Mouse (Mus musculus) kidney, postnatal 36 days (tissue): ENCODE data around the gene Fdxacb1.

Source experiments
- DNase-seq, 2 experiments: peaks; one replicate each; pipeline ENCODE4 v3.0.0; 2021 to 2022; ENCODE audit warnings: mixed read lengths in 2 of 2

Fdxacb1 gene

DNA sequence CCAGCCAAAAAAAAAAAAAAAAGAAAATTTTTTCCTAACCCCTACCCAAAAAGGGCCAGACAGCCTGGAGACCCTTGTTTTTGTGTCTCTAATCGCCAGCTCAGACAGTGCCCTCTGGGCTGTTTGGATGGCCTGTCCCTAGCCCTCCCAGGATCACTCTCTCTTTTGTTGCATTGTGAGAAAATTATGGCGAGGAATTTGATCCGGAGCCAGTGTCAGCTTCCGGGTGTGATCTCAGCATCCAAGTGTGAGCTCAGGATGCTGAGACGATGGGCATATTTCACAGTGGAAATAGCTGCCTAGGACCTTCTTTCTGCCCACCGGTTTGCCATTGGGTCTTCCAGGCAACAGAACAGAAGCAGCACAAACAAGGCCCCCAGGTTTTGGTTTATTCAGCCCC is 17.3 kb upstream of the Fdxacb1 start:
- DNase-seq = no peak

DNA sequence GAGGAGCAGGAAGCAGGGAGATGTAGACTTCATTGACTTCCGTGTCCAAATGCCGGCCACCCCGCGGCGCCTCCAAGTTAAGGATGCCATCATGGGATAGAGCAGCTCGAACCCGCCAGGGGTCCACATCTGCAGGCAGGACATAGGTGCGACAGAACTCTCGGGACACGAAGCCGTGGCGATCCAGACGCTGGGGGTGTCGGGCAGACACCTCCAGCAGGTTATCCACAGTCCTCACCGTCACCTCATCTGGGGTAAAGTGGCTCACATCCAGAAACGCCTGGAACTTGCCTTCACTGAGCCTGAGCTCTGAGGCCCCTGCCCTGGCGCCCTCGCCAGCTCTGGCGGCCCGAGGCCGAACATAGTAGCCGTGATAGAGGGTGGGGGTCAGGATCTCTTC is 16.7 kb upstream of the Fdxacb1 start, which contains the start of gene Cryab:
Cryab (plus strand) TSS at position 3 of the 400 bp plus-strand sequence.
- no peak for DNase-seq

DNA sequence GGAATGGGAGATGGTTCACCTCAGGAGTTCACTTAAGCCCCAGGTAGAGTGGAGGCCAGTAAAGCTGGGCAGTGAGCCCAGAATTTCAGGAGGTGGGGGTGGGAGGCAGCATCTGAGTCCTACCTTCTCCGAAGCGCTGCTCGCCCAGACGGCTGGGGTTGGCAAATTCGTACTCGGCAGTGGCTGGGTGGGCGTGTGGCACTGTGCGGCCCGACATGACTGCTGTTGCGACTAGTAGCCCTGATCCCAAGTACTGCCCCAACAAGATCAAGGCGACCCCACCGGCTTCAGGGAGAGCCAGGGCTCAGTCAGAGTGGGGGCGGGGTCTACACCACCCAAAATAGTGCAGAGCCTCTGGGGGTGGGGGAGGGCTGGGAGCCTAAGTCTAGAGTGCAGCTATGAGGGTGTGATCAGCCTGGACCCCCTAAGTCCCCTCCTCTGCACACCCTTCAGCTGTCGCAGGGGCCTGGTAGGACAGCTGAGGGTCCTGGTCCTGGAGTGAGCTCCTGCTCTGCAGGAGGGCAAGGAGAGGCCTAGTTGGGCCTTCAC is 15.9 kb upstream of the Fdxacb1 start, which contains the start of gene Hspb2:
Hspb2 (minus strand) TSS at position 301 of the 549 bp plus-strand sequence.
- peak in 1 of 2 experiments; percentile 53 for DNase-seq

DNA sequence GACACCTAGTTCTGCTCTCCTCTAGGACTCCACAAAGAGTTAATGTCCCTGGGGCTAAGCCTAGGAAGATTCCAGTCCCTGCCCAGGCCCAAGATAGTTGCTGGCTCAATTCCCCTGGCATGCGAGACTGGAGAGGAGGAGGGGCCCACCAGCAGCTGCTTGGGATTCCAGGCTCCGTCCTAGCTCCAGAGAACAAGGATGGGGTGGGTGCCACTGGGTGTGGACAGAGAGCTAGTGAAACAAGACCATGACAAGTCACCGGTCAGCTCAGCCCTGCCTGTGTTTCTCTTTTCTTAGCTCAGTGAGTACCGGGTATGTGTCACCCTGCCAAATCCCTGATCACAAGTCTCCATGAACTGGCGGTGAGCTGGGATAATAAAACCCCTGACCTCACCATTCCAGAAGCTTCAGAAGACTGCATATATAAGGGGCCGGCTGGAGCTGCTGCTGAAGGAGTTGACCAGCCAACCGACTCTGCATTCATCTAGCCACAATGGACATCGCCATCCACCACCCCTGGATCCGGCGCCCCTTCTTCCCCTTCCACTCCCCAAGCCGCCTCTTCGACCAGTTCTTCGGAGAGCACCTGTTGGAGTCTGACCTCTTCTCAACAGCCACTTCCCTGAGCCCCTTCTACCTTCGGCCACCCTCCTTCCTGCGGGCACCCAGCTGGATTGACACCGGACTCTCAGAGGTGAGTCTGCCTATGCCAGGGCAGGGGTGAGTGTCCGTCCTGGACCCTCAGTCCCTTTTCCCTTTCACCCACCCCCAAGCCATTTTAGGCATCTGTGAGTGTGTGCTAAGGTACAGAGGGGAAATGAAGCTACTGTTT is 15.0 kb upstream of the Fdxacb1 start:
- DNase-seq = peak; percentile 79 to 86

DNA sequence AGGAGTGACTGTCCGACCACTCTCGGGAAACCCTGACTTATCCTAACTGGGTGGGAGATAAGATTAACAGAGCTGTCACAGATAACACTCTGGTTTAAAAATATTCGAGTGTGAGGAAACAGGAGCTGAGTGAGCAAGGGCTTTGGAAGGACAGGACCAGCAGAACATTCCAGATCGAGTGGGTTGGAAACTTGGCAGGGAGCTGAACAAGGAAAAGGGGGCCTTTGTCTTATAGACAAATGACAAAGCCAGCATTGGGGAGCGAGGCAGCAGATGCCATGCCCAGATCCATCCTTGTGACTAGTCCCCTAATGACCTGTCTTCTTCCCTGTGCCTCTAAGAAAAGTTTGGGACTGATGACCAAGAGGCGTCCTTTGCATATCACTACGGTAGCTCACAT is 14.1 kb upstream of the Fdxacb1 start:
- DNase-seq = no peak

DNA sequence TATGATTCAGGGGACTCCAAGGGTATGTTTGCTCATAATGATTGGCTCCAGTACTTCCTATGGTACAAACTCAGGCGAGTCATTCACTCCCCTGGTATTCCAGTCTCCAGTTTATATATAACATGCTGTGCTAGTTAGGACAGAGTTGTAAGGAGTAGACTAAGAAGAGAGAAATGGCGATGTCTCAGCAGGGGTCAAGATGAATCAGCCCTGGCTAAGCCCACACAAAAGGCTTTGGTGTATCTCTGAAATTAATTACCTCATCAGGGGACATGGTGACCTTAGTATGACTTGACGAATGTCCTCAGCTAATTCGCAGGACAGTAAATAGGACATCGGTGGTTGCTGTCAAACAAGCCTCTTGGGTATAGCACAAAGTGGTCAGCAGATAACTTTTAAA is 11.3 kb upstream of the Fdxacb1 start:
- no peak for DNase-seq

DNA sequence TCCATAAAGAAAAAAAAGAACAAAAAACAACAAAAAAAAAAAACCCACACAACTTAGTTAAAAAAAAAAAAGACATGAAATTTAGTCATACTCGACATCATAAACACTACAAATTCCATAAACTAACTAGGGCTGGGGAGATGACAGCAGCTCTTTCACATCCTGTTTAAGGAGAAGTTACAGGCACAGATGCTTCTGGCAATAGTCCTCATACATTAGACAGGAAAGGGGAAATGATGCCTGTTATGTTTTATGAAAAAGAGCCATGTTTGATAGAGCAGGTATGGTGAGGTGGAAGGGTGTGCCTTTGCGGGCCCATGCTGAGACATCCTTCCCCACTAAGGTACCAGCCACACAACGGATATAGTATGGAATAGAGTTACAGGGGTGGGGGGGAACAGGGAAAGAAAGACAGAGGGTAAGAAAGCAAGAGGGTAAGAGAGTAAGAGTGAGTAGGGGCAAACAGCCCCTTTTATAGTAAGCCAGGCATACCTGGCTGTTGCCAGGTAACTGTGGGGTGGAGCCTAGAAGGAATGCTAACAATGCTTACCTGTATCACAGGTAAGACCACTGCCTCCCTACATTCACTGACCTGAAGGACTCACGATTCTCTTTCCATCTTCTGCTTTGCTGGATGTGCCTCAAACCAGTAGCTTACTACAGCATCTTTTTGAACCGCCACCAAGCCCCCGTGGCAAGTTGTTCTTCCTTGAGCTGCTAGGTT is 6.4 kb upstream of the Fdxacb1 start:
- no peak for DNase-seq

DNA sequence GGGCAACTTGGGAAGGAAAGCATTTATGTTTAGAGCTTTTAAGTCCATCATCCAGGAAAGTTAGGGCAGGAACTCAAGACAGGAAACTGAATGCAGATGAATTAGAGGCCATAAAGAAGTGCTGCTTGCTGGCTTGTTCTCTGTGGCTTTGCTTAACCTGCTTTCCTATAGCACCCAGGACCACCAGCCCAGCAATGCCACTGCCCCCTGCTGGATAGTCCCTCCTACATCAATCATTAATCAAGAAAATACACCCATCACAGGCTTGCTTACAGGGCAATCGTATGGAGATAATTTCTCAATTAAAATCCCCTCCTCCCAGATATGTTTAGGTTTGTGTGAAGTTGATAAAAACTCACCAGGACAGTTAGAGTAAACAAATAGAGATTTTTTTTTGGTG is 4.7 kb upstream of the Fdxacb1 start:
- DNase-seq = peak; percentile 22 to 52

DNA sequence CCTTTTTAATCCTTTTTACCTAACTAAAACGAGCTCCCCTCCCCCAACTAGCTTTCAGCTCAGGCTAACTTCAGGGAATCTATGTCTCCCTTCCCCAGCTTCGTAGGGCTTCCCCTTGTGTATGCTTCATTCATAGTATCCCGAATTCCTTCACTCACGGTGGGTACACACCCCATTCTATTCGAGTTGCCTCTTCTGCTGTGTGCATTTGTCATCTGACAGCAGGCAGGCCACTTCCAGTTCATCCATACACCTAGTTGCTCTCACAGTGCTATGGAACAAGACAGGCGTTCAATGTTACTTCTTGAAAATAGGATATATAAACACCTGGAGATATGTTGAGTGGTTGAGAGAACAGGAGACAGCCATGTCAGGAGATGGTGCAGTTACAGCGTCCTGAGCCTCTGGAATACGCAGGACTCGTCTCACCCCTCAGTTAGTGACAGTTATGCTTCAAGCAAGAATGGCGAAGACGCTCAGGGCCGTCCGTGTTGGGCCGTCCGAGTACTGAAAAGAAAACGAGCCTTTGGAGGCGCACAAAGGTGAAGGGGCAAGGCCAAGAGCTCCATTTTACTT is 417 bp upstream of the Fdxacb1 start:
- no peak for DNase-seq

DNA sequence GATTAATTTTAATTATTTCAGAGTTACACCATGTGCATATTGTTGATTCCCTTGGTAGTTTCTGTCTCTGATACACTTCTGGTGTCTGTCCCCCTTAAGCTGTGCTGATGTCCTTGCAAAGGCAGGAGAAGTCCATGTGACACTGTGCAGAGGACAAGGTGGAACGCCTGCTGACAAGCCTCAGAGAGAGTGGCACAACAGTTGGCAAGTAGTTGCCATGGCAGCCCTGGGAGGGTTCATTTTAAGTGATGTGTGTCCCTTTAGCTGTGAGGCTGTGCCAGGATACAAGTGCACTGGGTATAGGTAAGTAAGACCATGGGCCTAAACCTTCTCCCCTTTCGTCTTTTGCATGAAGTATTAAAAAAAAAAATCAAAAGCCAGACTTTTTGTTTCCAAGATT is 2.0 kb downstream of the Fdxacb1 start:
- DNase-seq = no peak

DNA sequence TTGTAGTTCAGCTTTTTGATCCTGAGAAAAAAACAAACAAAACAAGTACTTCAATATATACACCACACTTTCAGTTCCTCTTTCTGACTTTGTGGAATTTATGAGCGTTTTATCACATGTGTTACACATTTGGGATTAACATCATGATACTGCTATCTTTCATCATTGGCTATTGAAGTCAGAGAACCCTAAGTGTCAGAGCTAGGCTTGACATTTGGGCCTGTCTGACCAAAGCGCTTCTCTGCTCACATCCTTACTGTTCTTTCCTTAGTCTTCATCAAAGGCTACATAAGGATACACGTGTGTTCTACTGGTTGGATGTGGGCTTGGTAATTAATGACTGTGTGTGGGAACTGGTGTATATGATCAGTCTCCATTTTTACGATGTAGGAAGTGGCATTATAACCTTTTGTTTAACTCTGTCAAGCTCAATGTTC is 6.0 kb downstream of the Fdxacb1 start:
- DNase-seq = no peak

DNA sequence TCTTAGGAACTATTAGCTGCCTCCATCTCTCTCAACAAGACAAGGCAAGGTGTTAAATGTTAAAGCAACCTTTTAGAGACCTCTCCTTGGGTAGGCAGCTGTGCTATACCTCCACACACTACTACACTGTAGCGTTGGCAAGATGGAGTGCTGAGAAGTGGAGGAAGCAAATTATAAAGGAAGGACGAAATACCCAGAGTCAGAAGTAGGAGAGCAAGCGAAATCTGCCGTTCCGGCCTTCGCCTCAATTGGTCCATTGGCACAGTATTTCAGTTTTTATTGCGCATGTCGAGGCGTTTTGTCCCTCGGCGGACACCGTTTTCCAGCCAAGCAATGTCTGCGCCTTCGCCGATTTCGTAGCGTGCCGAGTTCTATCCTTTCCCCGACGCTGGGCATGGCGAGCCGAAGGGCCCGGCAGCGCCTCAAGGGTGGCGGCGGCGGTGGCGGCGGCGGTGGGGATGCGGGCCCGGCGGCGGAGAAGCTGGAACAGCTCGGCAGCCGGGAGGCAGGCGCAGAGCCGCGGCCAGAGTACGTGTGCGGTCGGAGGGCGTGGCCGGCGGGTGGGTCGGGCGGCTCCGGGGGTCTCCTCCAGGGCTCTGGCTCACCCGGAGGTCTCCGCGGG is 7.1 kb downstream of the Fdxacb1 start, which contains the start of the genes Alg9 and 1110032A03Rik:
Alg9 (plus strand) TSS at position 29 of the 622 bp plus-strand sequence.
1110032A03Rik (minus strand) TSS at position 530 of the 622 bp plus-strand sequence.
- DNase-seq = peak; percentile 87 to 95

DNA sequence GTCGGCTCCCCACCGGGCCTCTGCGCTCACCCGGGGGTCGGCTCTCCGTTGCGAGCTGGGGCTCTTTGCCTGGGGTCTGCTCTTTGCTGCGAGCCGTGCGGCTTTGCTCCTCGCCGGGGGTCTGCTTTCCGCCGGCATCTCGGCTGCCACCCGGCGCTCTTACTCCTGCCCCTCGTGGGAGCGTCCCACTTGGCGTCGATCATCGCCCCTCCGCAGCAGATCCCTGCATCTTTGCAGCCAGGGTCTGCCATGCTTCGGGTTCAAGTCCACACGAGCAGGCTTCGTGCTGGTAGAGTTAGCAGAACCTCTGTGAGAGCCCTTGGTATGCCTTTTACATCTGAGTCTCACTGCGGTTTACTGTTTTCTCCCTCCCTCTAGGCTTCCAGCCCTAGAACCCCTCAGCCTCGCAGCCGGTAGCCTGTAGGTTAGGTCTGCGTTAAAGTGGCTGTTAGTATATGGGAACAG is 7.7 kb downstream of the Fdxacb1 start:
- peak in 1 of 2 experiments; percentile 23 for DNase-seq

DNA sequence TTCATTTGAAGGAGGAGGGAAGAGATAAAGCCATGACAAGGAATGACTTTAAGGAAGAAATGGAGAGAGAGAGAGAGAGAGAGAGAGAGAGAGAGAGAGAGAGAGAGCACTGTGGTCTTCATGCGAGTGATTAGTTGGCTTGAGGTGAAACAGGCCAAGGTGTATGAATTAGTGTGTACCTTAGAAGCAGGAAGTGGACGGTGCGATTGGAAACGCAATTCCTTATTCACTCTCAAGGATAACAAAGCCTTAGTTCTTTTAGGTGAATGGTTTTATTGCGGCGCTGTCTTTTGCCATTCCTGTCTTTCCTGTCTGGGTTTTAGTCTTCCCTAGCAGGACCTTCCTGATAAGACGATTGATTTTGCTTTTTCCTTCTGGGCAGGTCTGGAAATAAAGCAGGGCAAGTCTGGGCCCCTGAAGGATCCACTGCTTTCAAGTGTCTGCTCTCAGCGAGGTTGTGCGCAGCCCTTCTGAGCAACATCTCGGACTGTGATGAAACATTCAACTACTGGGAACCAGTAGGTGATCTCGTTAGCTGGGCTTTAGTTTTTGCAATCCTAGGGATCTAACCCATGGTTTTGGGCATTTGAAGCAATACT is 8.2 kb downstream of the Fdxacb1 start:
- DNase-seq = no peak

DNA sequence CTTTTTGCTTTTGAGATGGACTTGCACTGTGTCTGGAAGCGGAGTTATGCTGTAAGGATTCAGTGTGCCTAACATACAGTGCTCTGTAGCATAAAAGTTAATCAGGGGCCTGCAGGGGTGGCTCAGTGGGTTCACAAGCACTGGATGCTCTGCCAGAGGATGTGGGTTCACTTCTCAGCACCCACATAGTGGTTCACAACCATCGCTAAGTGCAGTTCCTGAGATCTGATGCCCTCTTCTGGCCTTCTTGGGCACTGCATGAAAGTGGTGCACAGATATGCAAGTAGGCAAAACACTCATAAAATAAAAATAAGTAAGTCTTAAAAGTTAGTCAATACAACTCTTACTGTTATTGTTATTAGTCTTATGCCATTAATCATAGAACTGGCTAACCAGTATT is 14.1 kb downstream of the Fdxacb1 start:
- DNase-seq = peak in 1 of 2 experiments; percentile 73

DNA sequence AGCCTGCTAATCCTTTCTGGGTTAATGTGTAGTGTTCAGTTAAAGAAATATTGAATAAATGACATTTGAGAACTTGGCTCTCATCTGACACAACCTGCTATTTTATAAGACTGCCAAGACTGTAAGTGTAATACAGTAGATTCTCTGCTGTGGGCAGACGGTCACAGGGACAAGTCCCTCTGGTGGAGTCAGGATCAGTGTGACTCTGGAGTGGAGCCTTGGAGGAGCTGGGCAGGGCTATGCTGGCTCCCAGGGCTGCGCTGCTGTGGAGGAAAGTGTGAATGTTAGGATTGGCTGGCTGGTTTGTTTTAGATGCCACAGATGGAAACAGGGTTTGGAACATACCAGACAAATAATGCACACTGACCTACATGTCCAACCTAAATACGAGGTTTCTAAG is 27.2 kb downstream of the Fdxacb1 start:
- no peak for DNase-seq

DNA sequence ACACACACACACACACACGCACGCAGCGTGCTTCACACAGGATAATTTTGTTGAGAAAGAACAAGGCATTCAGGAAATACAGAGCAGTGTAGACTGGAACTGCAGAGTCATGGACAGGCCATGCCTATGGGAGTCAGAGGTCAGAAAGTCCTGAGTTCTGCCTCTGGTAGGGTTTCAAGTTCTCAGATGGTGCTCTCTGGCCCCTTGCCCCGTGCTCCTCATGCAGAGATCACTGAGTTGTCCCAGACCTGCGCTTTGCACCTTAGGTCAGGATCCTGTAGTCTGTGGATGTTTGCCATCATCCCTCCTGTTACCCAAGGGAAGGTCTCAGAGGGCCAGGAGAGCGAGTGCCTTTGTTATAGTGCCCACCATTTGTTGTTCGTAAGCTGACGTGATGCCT is 28.7 kb downstream of the Fdxacb1 start:
- peak; percentile 47 to 54 for DNase-seq

DNA sequence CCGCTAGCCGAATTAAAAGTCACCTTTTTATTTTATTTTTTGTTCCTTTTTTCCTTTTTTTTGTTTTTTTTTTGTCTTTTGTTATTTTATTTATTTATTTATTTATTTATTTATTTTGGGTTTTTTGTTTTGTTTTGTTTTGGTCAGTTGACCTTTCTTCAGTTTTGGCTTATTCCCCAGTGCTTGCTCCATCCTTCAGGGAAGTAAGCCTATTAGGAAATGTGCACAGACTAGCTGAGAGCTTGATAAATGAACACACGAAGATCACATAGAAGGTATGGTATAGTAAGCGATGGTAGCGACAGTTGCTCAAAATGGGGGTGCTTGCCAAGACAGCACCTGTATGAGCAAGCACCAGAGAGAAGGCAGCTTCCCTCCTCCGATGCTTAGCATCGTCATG is 29.6 kb downstream of the Fdxacb1 start:
- no peak for DNase-seq

DNA sequence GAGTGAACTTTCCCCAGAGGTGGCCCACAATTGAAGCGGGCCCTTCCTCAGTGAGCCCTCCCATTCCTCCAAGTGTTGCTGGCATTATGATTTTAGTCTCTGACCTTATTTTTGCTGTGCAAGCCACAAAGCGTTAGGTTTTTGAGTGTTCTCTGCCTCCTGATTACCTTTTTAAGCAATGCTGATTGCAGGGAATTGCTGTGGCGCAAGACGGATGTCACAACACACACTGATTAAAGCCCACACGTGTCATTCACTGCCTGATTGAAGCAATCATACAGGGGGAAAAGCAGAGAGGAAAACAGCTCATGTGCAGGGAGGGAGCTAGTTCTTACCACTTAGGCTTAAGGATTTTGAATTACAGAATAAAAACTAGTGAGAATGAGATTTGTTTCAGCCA is 30.3 kb downstream of the Fdxacb1 start:
- DNase-seq = no peak

DNA sequence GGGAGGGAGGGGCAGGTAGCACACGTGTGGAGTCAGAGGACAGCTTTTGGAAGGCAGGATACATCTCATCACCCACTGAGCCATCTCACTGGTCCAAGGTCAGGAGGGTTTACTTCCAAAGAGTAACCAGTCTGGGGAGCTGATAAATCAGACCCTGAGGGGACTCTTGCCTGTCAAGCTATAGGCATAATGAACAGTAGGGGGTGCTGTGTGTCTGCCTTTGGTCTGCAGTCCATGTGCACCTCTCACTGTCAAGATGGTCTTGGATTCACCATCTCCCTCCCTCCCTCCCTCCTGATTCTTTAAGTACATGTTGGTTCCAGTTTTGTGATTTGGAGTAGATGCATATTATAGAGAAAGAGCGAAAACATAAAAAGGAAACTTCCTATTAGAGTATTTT is 32.9 kb downstream of the Fdxacb1 start:
- DNase-seq = peak; percentile 67 to 72

DNA sequence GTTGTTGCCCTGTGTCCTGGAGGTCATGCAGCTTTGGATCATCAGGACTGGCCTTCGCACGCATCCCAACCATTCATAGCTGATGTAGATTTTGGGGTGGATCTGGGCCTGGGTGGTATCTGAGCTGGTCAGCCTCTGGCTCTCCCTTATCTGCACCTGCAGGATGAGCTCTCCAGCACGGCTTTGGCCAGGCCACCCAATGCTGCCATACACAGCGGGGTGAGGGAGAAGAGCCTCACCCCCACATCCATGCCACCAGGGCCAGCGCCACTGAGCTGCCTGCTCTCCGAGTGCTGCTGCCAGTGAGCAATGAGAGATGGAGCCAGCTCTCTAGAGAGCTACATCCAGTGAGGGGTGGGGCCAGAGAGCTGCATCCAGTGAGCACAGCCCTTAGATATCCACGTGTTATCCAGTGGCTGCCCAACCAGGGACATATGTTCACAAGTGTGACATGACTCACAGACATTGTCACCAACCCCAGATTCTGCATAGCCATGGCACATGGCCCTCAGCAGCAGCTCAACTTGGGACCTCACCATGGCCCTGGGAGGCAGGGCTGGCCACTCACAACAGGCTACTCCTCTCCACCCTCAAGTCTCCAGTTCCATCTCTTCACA is 35.1 kb downstream of the Fdxacb1 start:
- no peak for DNase-seq

DNA sequence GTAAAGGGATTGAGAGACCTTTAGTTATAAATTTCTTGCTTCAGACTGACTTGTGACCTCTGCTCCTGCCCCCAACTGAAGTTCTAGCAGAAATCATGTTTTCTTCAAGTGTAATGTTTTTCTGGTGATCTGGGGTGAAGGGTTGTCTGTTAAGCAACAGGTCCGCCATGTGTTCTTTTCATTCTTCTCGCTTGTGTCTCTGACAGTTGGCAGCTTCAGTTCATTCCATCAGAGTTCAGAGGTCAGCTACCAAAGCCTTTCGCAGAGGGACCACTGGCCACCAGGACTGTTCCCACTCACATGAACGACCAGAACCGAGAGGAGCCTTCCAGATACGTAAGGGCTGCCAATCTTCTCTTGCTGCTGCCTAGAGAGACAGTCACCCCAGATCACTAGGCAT is 40.4 kb downstream of the Fdxacb1 start:
- peak; percentile 43 to 66 for DNase-seq
